Mouse (Mus musculus): Measurements from ENCODE around the gene Alg9. TPM values are rescaled to one million over a fixed set of nuclear protein-coding genes. Genes with fewer than 3 reads are reported as not detected.

The Alg9 gene
- polyA plus RNA-seq, 1 experiment: 23.0 TPM

DNA sequence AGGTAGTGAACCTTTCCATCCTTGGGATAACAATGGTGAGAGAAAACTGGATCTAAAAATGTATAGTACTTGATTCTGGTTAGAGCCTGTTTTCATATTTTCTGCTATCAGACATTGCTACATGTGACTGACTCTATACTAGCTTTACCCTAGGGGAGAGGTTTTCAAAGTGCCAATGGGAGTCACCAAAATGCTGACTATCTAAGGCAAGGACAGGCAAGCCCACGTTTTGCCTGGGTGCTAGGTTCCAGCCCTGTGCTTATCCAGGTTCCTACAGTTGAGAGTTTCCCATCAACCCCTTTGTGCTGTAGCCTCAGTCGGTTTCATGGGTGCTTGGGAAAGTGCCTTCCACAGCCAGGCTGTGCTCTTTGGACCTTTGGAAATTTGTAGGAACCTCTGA, 36.9 kb downstream of the Alg9 start:
- Histone ChIP-seq H3K36me3 (ENCODE audit: control insufficient read depth, insufficient read depth) (peaks cover 13% of the 10 kb centered on the region), H3ac (ENCODE audit: control insufficient read depth, insufficient read length, low read depth) (no peak overlapping the region), H3K79me2 (ENCODE audit: control insufficient read depth, insufficient read depth) (no peaks in the 10 kb centered on the region)

DNA sequence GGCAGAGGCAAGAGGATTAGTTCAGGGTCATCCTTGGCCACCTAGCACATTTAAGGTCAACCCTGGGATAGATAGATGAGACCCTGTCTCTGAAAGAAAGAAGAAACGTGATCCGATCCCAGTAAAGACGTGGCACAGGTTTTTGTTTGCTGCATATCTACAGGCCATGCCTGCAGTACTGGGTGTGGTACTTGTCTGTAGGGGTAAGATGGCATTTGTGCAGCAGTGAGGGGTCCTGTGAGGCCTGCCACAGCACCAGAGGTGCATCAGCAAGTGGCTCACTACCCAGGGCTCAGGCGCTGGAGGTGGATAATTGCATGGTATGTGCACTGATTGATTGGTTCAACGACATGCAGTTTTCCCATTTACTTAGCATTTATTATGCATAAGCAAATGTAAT, 39.0 kb downstream of the Alg9 start:
- Histone ChIP-seq H3K27me3 (ENCODE audit: control insufficient read depth, insufficient read depth, insufficient read length) (no peaks in the 10 kb centered on the region), H3K36me3 (ENCODE audit: control insufficient read depth, insufficient read depth) (peaks cover 11% of the 10 kb centered on the region), H3ac (ENCODE audit: control insufficient read depth, insufficient read length, low read depth) (no peak overlapping the region), H3K79me3 (ENCODE audit: low read depth) (no peaks in the 10 kb centered on the region), H3K4me3 (ENCODE audit: insufficient read depth, poor library complexity, severe bottlenecking) (no peak overlapping the region), H3K79me2 (ENCODE audit: control insufficient read depth, insufficient read depth) (no peaks in the 10 kb centered on the region)
- no peak for TF ChIP-seq FOSL1 (IDR thresholded peaks at IDR 0.05; ENCODE audit: insufficient read depth, low read length, poor library complexity, severe bottlenecking)
- no peak for TF ChIP-seq CTCF (IDR thresholded peaks at IDR 0.05; ENCODE audit: control insufficient read depth, insufficient read depth, insufficient read length)
- no peak for TF ChIP-seq MYOG (IDR thresholded peaks at IDR 0.05; ENCODE audit: control insufficient read depth, extremely low read depth, insufficient read length)
- no peak for TF ChIP-seq USF1 (IDR thresholded peaks at IDR 0.05; ENCODE audit: low read depth)
- TF ChIP-seq MAX (IDR thresholded peaks at IDR 0.05): no peak
- TF ChIP-seq MYOD1 (IDR thresholded peaks at IDR 0.05; ENCODE audit: control insufficient read depth, insufficient read length, low read depth): no peak
- TF ChIP-seq CEBPB (IDR thresholded peaks at IDR 0.05; ENCODE audit: low read depth): no peak

More for the DNA sequence above, 36.9 kb downstream of the Alg9 start:
- Histone ChIP-seq H3K4me3 (ENCODE audit: insufficient read depth, poor library complexity, severe bottlenecking) (no peak overlapping the region), H3K27me3 (ENCODE audit: control insufficient read depth, insufficient read depth, insufficient read length) (no peaks in the 10 kb centered on the region), H3K79me3 (ENCODE audit: low read depth) (no peaks in the 10 kb centered on the region)
- TF ChIP-seq MYOD1 (IDR thresholded peaks at IDR 0.05; ENCODE audit: control insufficient read depth, insufficient read length, low read depth) (no peak), CTCF (IDR thresholded peaks at IDR 0.05; ENCODE audit: control insufficient read depth, insufficient read depth, insufficient read length) (no peak), MYOG (IDR thresholded peaks at IDR 0.05; ENCODE audit: control insufficient read depth, extremely low read depth, insufficient read length) (no peak), CEBPB (IDR thresholded peaks at IDR 0.05; ENCODE audit: low read depth) (no peak), FOSL1 (IDR thresholded peaks at IDR 0.05; ENCODE audit: insufficient read depth, low read length, poor library complexity, severe bottlenecking) (no peak), MAX (IDR thresholded peaks at IDR 0.05) (no peak), USF1 (IDR thresholded peaks at IDR 0.05; ENCODE audit: low read depth) (no peak)

DNA sequence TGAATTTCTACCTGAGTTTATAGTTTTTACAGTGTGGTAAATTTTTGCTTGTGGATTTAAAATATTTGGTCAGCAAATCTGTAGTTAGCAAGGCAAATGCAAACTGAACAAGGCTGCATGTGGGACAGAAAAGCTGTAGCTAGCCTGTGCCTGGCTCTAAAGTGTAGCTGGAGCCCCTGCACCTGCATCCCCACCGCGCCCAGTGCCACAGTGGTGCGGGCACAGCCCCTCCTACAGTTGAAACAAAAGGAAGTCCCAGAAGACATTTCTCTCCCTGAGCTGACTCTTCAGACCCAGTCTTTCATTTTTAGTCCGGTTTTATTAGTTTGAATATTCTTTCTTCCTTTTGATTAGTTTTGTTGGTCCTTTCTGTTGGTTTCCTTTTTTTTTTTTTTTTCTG, 40.8 kb downstream of the Alg9 start:
- Histone ChIP-seq H3K79me2 (ENCODE audit: control insufficient read depth, insufficient read depth) (no peaks in the 10 kb centered on the region), H3K79me3 (ENCODE audit: low read depth) (no peaks in the 10 kb centered on the region), H3K4me3 (ENCODE audit: insufficient read depth, poor library complexity, severe bottlenecking) (no peak overlapping the region), H3K36me3 (ENCODE audit: control insufficient read depth, insufficient read depth) (peaks cover 7% of the 10 kb centered on the region), H3K27me3 (ENCODE audit: control insufficient read depth, insufficient read depth, insufficient read length) (no peaks in the 10 kb centered on the region), H3ac (ENCODE audit: control insufficient read depth, insufficient read length, low read depth) (no peak overlapping the region)
- TF ChIP-seq USF1 (IDR thresholded peaks at IDR 0.05; ENCODE audit: low read depth): no peak
- TF ChIP-seq MYOD1 (IDR thresholded peaks at IDR 0.05; ENCODE audit: control insufficient read depth, insufficient read length, low read depth): no peak
- no peak for TF ChIP-seq CTCF (IDR thresholded peaks at IDR 0.05; ENCODE audit: control insufficient read depth, insufficient read depth, insufficient read length)
- no peak for TF ChIP-seq MAX (IDR thresholded peaks at IDR 0.05)
- TF ChIP-seq CEBPB (IDR thresholded peaks at IDR 0.05; ENCODE audit: low read depth): no peak
- no peak for TF ChIP-seq MYOG (IDR thresholded peaks at IDR 0.05; ENCODE audit: control insufficient read depth, extremely low read depth, insufficient read length)
- TF ChIP-seq FOSL1 (IDR thresholded peaks at IDR 0.05; ENCODE audit: insufficient read depth, low read length, poor library complexity, severe bottlenecking): no peak

DNA sequence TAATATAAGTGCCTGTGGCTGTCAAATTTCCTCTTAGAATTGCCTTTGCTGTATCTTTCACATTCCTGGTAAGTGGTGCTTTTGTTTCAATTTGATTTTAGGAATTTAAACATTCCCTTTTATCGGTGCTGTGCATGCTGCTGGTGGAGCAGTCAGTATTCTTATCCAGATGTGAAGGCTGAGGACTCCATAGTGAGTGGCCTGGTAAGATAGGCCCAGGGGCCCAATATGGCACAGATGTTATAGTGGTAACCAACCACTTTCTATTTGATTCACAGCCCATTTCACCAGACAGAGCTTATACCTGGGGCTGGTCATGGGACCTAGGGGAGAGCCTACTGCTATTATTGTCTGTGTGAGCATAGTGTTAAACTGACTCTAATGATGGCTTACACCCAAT, 41.7 kb downstream of the Alg9 start:
- Histone ChIP-seq H3K36me3 (ENCODE audit: control insufficient read depth, insufficient read depth) (peaks cover 7% of the 10 kb centered on the region), H3K27me3 (ENCODE audit: control insufficient read depth, insufficient read depth, insufficient read length) (no peaks in the 10 kb centered on the region), H3K79me2 (ENCODE audit: control insufficient read depth, insufficient read depth) (no peaks in the 10 kb centered on the region), H3K4me3 (ENCODE audit: insufficient read depth, poor library complexity, severe bottlenecking) (no peak overlapping the region), H3ac (ENCODE audit: control insufficient read depth, insufficient read length, low read depth) (no peak overlapping the region), H3K79me3 (ENCODE audit: low read depth) (no peaks in the 10 kb centered on the region)
- no peak for TF ChIP-seq CEBPB (IDR thresholded peaks at IDR 0.05; ENCODE audit: low read depth)
- TF ChIP-seq MYOG (IDR thresholded peaks at IDR 0.05; ENCODE audit: control insufficient read depth, extremely low read depth, insufficient read length): no peak
- TF ChIP-seq MYOD1 (IDR thresholded peaks at IDR 0.05; ENCODE audit: control insufficient read depth, insufficient read length, low read depth): no peak
- no peak for TF ChIP-seq CTCF (IDR thresholded peaks at IDR 0.05; ENCODE audit: control insufficient read depth, insufficient read depth, insufficient read length)
- no peak for TF ChIP-seq USF1 (IDR thresholded peaks at IDR 0.05; ENCODE audit: low read depth)
- TF ChIP-seq FOSL1 (IDR thresholded peaks at IDR 0.05; ENCODE audit: insufficient read depth, low read length, poor library complexity, severe bottlenecking): no peak
- no peak for TF ChIP-seq MAX (IDR thresholded peaks at IDR 0.05)

DNA sequence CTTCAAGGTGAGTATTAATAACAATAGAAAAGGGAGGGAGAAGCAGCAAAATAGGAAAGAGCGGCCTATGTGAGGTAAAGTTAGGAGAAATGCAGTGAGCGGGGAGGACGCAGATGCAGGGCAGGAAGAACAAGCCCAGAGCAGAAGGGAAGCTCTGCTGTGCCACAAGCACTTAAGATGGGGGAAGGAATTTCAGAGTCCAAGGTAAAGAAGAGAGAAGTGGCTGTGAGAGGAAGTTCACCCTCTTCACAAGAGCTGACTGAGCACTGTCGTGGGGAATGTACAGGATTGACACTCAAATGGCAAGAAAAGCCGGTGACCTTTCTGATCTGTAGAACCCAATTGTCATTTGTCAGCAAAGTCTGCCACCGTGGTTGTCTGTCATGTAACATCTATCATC, 43.2 kb downstream of the Alg9 start:
- Histone ChIP-seq H3K79me3 (ENCODE audit: low read depth) (no peaks in the 10 kb centered on the region), H3K4me3 (ENCODE audit: insufficient read depth, poor library complexity, severe bottlenecking) (no peak overlapping the region), H3ac (ENCODE audit: control insufficient read depth, insufficient read length, low read depth) (no peak overlapping the region), H3K27me3 (ENCODE audit: control insufficient read depth, insufficient read depth, insufficient read length) (no peaks in the 10 kb centered on the region), H3K36me3 (ENCODE audit: control insufficient read depth, insufficient read depth) (peaks cover 7% of the 10 kb centered on the region), H3K79me2 (ENCODE audit: control insufficient read depth, insufficient read depth) (no peaks in the 10 kb centered on the region)
- no peak for TF ChIP-seq FOSL1 (IDR thresholded peaks at IDR 0.05; ENCODE audit: insufficient read depth, low read length, poor library complexity, severe bottlenecking)
- no peak for TF ChIP-seq MAX (IDR thresholded peaks at IDR 0.05)
- no peak for TF ChIP-seq MYOG (IDR thresholded peaks at IDR 0.05; ENCODE audit: control insufficient read depth, extremely low read depth, insufficient read length)
- no peak for TF ChIP-seq MYOD1 (IDR thresholded peaks at IDR 0.05; ENCODE audit: control insufficient read depth, insufficient read length, low read depth)
- no peak for TF ChIP-seq CTCF (IDR thresholded peaks at IDR 0.05; ENCODE audit: control insufficient read depth, insufficient read depth, insufficient read length)
- TF ChIP-seq USF1 (IDR thresholded peaks at IDR 0.05; ENCODE audit: low read depth): no peak
- no peak for TF ChIP-seq CEBPB (IDR thresholded peaks at IDR 0.05; ENCODE audit: low read depth)

DNA sequence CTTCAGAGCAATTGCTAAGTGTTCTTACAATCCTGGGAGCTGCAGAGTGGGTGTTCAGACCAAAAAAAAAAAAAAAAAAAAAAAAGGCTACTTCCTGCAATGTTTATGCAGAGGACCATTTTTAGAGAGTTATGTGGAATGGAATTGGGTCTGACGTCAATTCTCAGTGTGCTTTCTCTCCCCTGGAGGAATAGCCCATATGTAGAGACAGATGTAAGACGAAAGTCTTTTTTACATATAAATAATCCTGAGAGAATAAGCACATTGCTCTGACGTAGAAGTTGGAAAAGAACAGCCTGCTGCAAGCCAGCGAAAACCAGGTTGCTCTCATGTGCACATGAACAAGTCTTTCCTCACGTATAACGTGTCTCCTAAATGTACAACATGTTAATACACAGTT, 44.9 kb downstream of the Alg9 start:
- no peak for TF ChIP-seq CEBPB (IDR thresholded peaks at IDR 0.05; ENCODE audit: low read depth)
- TF ChIP-seq MYOD1 (IDR thresholded peaks at IDR 0.05; ENCODE audit: control insufficient read depth, insufficient read length, low read depth): no peak
- no peak for TF ChIP-seq MYOG (IDR thresholded peaks at IDR 0.05; ENCODE audit: control insufficient read depth, extremely low read depth, insufficient read length)
- TF ChIP-seq CTCF (IDR thresholded peaks at IDR 0.05; ENCODE audit: control insufficient read depth, insufficient read depth, insufficient read length): no peak
- no peak for TF ChIP-seq USF1 (IDR thresholded peaks at IDR 0.05; ENCODE audit: low read depth)
- no peak for TF ChIP-seq MAX (IDR thresholded peaks at IDR 0.05)
- TF ChIP-seq FOSL1 (IDR thresholded peaks at IDR 0.05; ENCODE audit: insufficient read depth, low read length, poor library complexity, severe bottlenecking): no peak
- H3K79me2 ChIP-seq (ENCODE audit: control insufficient read depth, insufficient read depth): no peaks in the 10 kb centered on the region
- no peak overlapping the region for H3K4me3 ChIP-seq (ENCODE audit: insufficient read depth, poor library complexity, severe bottlenecking)
- no peak overlapping the region for H3ac ChIP-seq (ENCODE audit: control insufficient read depth, insufficient read length, low read depth)
- no peaks in the 10 kb centered on the region for H3K79me3 ChIP-seq (ENCODE audit: low read depth)
- H3K36me3 ChIP-seq (ENCODE audit: control insufficient read depth, insufficient read depth): peaks cover 7% of the 10 kb centered on the region
- no peaks in the 10 kb centered on the region for H3K27me3 ChIP-seq (ENCODE audit: control insufficient read depth, insufficient read depth, insufficient read length)

All from C2C12 (cell line).